Mouse (Mus musculus) gastrocnemius, adult 2 months (tissue): Measurements from ENCODE around the gene Nudt15. TPM values are rescaled to one million over a fixed set of nuclear protein-coding genes. Genes with fewer than 3 reads are reported as not detected.
"Not testable (repeated sequence)": the region's sequence is repeated elsewhere in the genome, so short reads cannot be mapped to it uniquely, and the experiment has no call there.

ENCODE experiments used
- DNase-seq: peaks from one replicate; pipeline ENCODE4 v3.0.0; 2022
- H3K27ac ChIP-seq: fragments of 200-600 bp; 2 replicates; pipeline ENCODE4 v1.8.1; 2022; ENCODE audit warnings: mild to moderate bottlenecking
- H3K4me3 ChIP-seq: fragments of 200-600 bp; 2 replicates; pipeline ENCODE4 v1.8.1; 2022; ENCODE audit warnings: mild to moderate bottlenecking, moderate library complexity
- CTCF ChIP-seq: fragments of 200-600 bp; IDR thresholded peaks from 2 replicates; pipeline ENCODE4 v1.8.1; 2022; ENCODE audit warnings: antibody characterized with exemption, mild to moderate bottlenecking, moderate library complexity
- intact Hi-C: fragments of 180-260 bp; cut with DNase I; formaldehyde crosslinking; loops from one replicate; pipeline ENCODE4 v1.15.1; 2025
- total RNA-seq, 2 experiments: library from RNA; stranded (reverse); gene quantifications; 2 replicates each; pipeline ENCODE4 v1.2.3; 2021

Nudt15 gene
- total RNA-seq, 2 experiments from 2014 or later: 6.7 to 7.2 TPM

- no peak for TF ChIP-seq CTCF
- DNase-seq: no peak
- no peak overlapping the region for H3K4me3 ChIP-seq
- intact Hi-C loops: no loop called here
- no peak overlapping the region for H3K27ac ChIP-seq
Observed at GRCm38 (mm10) chr14:73543781-73544180, 4.3 kb downstream of the Nudt15 start.

GRCm38 (mm10) chr14:73535641-73536040 is 12.4 kb downstream of the Nudt15 start:
- Histone ChIP-seq H3K4me3 (no peak overlapping the region), H3K27ac (no peak overlapping the region)
- no peak for TF ChIP-seq CTCF
- intact Hi-C loops: no loop called here
- no peak for DNase-seq

- no peak overlapping the region for H3K4me3 ChIP-seq
- intact Hi-C loops: no loop called here
- H3K27ac ChIP-seq: no peak overlapping the region
- DNase-seq: no peak
- TF ChIP-seq CTCF: no peak
Observed at GRCm38 (mm10) chr14:73533755-73534465, 14.1 kb downstream of the Nudt15 start.

GRCm38 (mm10) chr14:73528661-73529060 is 19.4 kb downstream of the Nudt15 start:
- H3K4me3 ChIP-seq, intact Hi-C loops, H3K27ac ChIP-seq, DNase-seq: not testable (repeated sequence)

- peak; percentile 100 for TF ChIP-seq CTCF
- peak; percentile 96 for DNase-seq
- intact Hi-C loops: loop anchor here (1.0 to 2.0 kb wide), 2 partner anchors 14 to 27 kb away; partner anchors contain the start of gene Med4
Observed at GRCm38 (mm10) chr14:73524766-73525448, 23.1 kb downstream of the Nudt15 start, which contains the start of gene Sucla2. TSS of gene Sucla2 (plus strand) at chr14:73525319.

GRCm38 (mm10) chr14:73524136-73524535 is 23.9 kb downstream of the Nudt15 start:
- intact Hi-C loops: loop anchor here (1.0 to 2.0 kb wide), 2 partner anchors 13 to 28 kb away; partner anchors contain the start of gene Med4
- TF ChIP-seq CTCF: no peak
- no peak for DNase-seq
- Histone ChIP-seq H3K4me3 (peak overlapping the region; percentile 73), H3K27ac (peak overlapping the region; percentile 93)

More at GRCm38 (mm10) chr14:73524766-73525448, 23.1 kb downstream of the Nudt15 start, which contains the start of gene Sucla2:
- peak within 1 kb of the TSS; percentile 73 for H3K4me3 ChIP-seq
- H3K27ac ChIP-seq: peak within 1 kb of the TSS; percentile 93

GRCm38 (mm10) chr14:73509765-73510423 is 38.1 kb downstream of the Nudt15 start, which contains the start of gene Med4:
TSS of gene Med4 (plus strand) at chr14:73510025.
- intact Hi-C loops: loop anchor here (2.0 kb wide), 2 partner anchors 15 to 35 kb away; partner anchors contain the start of gene Sucla2

GRCm38 (mm10) chr14:73508630-73509395 is 39.2 kb downstream of the Nudt15 start:
- no peak for DNase-seq

More at GRCm38 (mm10) chr14:73509765-73510423, 38.1 kb downstream of the Nudt15 start, which contains the start of gene Med4:
- H3K4me3 ChIP-seq: peak within 1 kb of the TSS; percentile 96
- peak; percentile 95 for DNase-seq
- TF ChIP-seq CTCF: no peak; the same call in 1 of the 2 replicates
- H3K27ac ChIP-seq: peak within 1 kb of the TSS; percentile 83

GRCm38 (mm10) chr14:73507702-73508376 is 40.2 kb downstream of the Nudt15 start:
- DNase-seq: no peak
- peak overlapping the region; percentile 44 for H3K4me3 ChIP-seq
- intact Hi-C loops: loop anchor here (2.0 kb wide), 1 partner anchor 33 kb away; no protein-coding TSS in a partner anchor
- H3K27ac ChIP-seq: peak overlapping the region; percentile 72
- TF ChIP-seq CTCF: no peak

More at GRCm38 (mm10) chr14:73508630-73509395, 39.2 kb downstream of the Nudt15 start:
- H3K4me3 ChIP-seq: no peak overlapping the region
- peak overlapping the region; percentile 16; the same call in 1 of the 2 replicates for H3K27ac ChIP-seq
- TF ChIP-seq CTCF: no peak
- intact Hi-C loops: loop anchor here (2.0 kb wide), 1 partner anchor 34 kb away; no protein-coding TSS in a partner anchor

GRCm38 (mm10) chr14:73507200-73507599 is 40.8 kb downstream of the Nudt15 start:
- Histone ChIP-seq H3K27ac (no peak overlapping the region; the same call in 1 of the 2 replicates), H3K4me3 (peak overlapping the region; percentile 44)
- intact Hi-C loops: no loop called here
- TF ChIP-seq CTCF: no peak
- no peak for DNase-seq

GRCm38 (mm10) chr14:73506283-73506682 is 41.8 kb downstream of the Nudt15 start:
- intact Hi-C loops: no loop called here
- no peak for TF ChIP-seq CTCF
- Histone ChIP-seq H3K27ac (peak overlapping the region; percentile 64), H3K4me3 (no peak overlapping the region)
- DNase-seq: no peak
